Mouse (Mus musculus) myocyte (in vitro differentiated cells): ENCODE measurements around the gene Psmc3. TPM values are rescaled to one million over a fixed set of nuclear protein-coding genes. Genes with fewer than 3 reads are reported as not detected.
"Not testable (repeated sequence)": the region's sequence is repeated elsewhere in the genome, so short reads cannot be mapped to it uniquely, and the experiment has no call there.

Experiments used
- H3K27me3 ChIP-seq: one replicate; pipeline ENCODE4 v1.6.1; 2011; ENCODE audit not compliant: control insufficient read depth, insufficient read depth, insufficient read length
- H3K36me3 ChIP-seq: one replicate; pipeline ENCODE4 v1.6.1; 2011; ENCODE audit not compliant: control insufficient read depth, insufficient read depth
- H3K4me2 ChIP-seq: one replicate; pipeline ENCODE4 v1.6.1; 2011; ENCODE audit warnings: low read depth, control low read depth
- H3K4me3 ChIP-seq: one replicate; pipeline ENCODE4 v1.5.1; 2011; ENCODE audit warnings: mild to moderate bottlenecking, control low read depth, moderate library complexity
- H3K79me2 ChIP-seq: one replicate; pipeline ENCODE4 v1.6.1; 2011; ENCODE audit not compliant: control insufficient read depth, insufficient read depth
- H3ac ChIP-seq: one replicate; pipeline ENCODE4 v1.6.1; 2011; ENCODE audit not compliant: control insufficient read depth, insufficient read length
- CEBPB ChIP-seq: IDR thresholded peaks from 2 replicates; pipeline ENCODE4 v1.6.1; 2011; ENCODE audit warnings: mild to moderate bottlenecking, moderate library complexity; ENCODE audit not compliant: poor library complexity, insufficient read depth, severe bottlenecking
- E2F4 ChIP-seq: IDR thresholded peaks from one replicate; pipeline ENCODE4 v1.6.1; 2011; ENCODE audit warnings: mild to moderate bottlenecking, control low read depth, moderate library complexity; ENCODE audit not compliant: insufficient read depth
- MAX ChIP-seq: IDR thresholded peaks from one replicate; pipeline ENCODE4 v1.6.1; 2011; ENCODE audit warnings: low read depth, mild to moderate bottlenecking, control low read depth
- MYOD1 ChIP-seq, 3 experiments: IDR thresholded peaks; one replicate each; pipeline ENCODE4 v1.6.1; 2011; ENCODE audit warnings: control low read depth in 2 of 3, low read depth in 2 of 3, mild to moderate bottlenecking in 2 of 3, moderate library complexity in 1 of 3; ENCODE audit not compliant: insufficient read length in 2 of 3, control insufficient read depth in 1 of 3
- MYOG ChIP-seq, 3 experiments: IDR thresholded peaks; one replicate each; pipeline ENCODE4 v1.6.1; 2011; ENCODE audit warnings: control low read depth in 2 of 3, low read depth in 2 of 3, mild to moderate bottlenecking in 2 of 3; ENCODE audit not compliant: insufficient read length in 2 of 3, control insufficient read depth in 1 of 3, insufficient read depth in 1 of 3
- POLR2A ChIP-seq: IDR thresholded peaks from one replicate; pipeline ENCODE4 v1.6.1; 2011; ENCODE audit warnings: low read depth, mild to moderate bottlenecking, control low read depth, moderate library complexity; ENCODE audit not compliant: insufficient read length
- POLR2AphosphoS2 ChIP-seq: IDR thresholded peaks from one replicate; pipeline ENCODE4 v1.6.1; 2011; ENCODE audit warnings: low read depth, control low read depth; ENCODE audit not compliant: insufficient read length
- REST ChIP-seq: IDR thresholded peaks from one replicate; pipeline ENCODE4 v1.6.1; 2011; ENCODE audit warnings: mild to moderate bottlenecking, control low read depth, moderate library complexity; ENCODE audit not compliant: insufficient read depth, insufficient read length
- SRF ChIP-seq: IDR thresholded peaks from one replicate; pipeline ENCODE4 v1.6.1; 2011; ENCODE audit warnings: low read depth; ENCODE audit not compliant: control insufficient read depth, insufficient read length
- TCF12 ChIP-seq: IDR thresholded peaks from one replicate; pipeline ENCODE4 v1.6.1; 2011; ENCODE audit warnings: mild to moderate bottlenecking, control low read depth; ENCODE audit not compliant: poor library complexity, insufficient read depth, severe bottlenecking
- TCF3 ChIP-seq: IDR thresholded peaks from one replicate; pipeline ENCODE4 v1.6.1; 2011; ENCODE audit warnings: low read depth, control low read depth; ENCODE audit not compliant: insufficient read length
- USF1 ChIP-seq: IDR thresholded peaks from one replicate; pipeline ENCODE4 v1.6.1; 2011; ENCODE audit warnings: low read depth, mild to moderate bottlenecking, control low read depth, moderate library complexity
- polyA plus RNA-seq: library from polyadenylated mRNA; unstranded; fragments of >200 nt; fragmentation: generic; extraction: Trizol; gene quantifications from one replicate; pipeline ENCODE4 v1.2.1, GENCODE M21; 2012; ENCODE audit warnings: missing spikeins

Gene Psmc3
- polyA plus RNA-seq, 1 experiment = 688 TPM

GRCm38 (mm10) chr2:91110429-91110828 is 56.6 kb downstream of the Psmc3 start:
- H3K27me3 ChIP-seq = peaks cover 5% of the 10 kb centered on the region
- H3K79me2 ChIP-seq = no peaks in the 10 kb centered on the region
- no peak overlapping the region for H3K4me3 ChIP-seq
- no peak overlapping the region for H3K4me2 ChIP-seq
- H3K36me3 ChIP-seq = no peaks in the 10 kb centered on the region
- H3ac ChIP-seq = no peak overlapping the region
- TF ChIP-seq MYOD1 (IDR thresholded peaks at IDR 0.05; ENCODE audit: control insufficient read depth in 1 of 3, insufficient read length in 2 of 3, low read depth in 2 of 3) (no peak), USF1 (no peak), REST (no peak), POLR2A (no peak), TCF12 (no peak), SRF (no peak), CEBPB (no peak), TCF3 (no peak), MYOG (IDR thresholded peaks at IDR 0.05; ENCODE audit: control insufficient read depth in 1 of 3, insufficient read depth in 1 of 3, insufficient read length in 2 of 3, low read depth in 2 of 3) (no peak), E2F4 (no peak), MAX (no peak), POLR2AphosphoS2 (no peak)

GRCm38 (mm10) chr2:91111832-91112231 is 58.0 kb downstream of the Psmc3 start:
- not testable (repeated sequence) for H3K36me3 ChIP-seq, H3K4me3 ChIP-seq, H3K4me2 ChIP-seq, H3ac ChIP-seq, H3K79me2 ChIP-seq, H3K27me3 ChIP-seq

DNA sequence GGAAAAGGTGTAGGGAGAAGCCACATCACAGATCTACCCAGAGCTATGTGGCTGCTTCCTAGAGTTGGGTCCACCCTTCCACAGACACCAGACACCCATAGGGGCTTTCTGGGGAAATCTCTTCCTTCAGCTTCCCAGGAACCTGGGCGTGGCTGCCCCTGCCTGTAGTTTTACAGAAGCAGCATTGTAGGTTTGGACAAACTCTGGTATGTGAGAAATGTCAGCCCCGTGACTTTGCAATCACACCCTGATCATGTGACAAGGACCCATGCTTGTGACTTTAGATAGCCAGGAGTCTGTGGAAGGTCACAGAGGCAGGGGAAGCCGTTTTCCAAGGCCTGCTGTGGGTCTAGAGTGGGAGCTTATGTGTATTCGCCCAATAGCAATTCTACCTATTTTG is 58.7 kb downstream of the Psmc3 start:
- Histone ChIP-seq H3K79me2 (no peaks in the 10 kb centered on the region), H3K4me2 (no peak overlapping the region), H3K4me3 (no peak overlapping the region), H3K36me3 (no peaks in the 10 kb centered on the region), H3ac (no peak overlapping the region), H3K27me3 (peaks cover 2% of the 10 kb centered on the region)
- TF ChIP-seq POLR2AphosphoS2 = no peak
- TF ChIP-seq USF1 = peak; percentile 28
- no peak for TF ChIP-seq MYOG (IDR thresholded peaks at IDR 0.05; ENCODE audit: control insufficient read depth in 1 of 3, insufficient read depth in 1 of 3, insufficient read length in 2 of 3, low read depth in 2 of 3)
- TF ChIP-seq MYOD1 (IDR thresholded peaks at IDR 0.05; ENCODE audit: control insufficient read depth in 1 of 3, insufficient read length in 2 of 3, low read depth in 2 of 3) = no peak

DNA sequence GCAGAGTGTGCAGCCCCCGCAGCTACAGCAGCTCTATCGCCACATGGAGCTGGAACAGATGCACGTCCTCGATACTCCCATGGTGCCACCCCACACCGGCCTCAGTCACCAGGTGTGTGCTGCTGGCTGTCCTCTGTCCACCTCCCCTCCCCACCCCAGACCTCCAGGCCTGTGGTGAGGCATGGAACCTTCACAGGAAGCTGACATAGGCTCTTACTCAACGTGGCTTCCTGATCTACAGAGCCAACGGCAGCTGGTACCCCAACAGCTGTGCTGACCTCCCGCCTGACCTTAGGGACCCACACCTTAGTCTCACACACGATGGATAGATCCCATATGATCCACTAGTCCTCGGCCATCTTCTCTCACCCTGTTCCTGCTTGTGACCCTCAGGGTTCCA is 59.5 kb downstream of the Psmc3 start:
- H3K27me3 ChIP-seq = peaks cover 11% of the 10 kb centered on the region
- TF ChIP-seq SRF (no peak), E2F4 (no peak), POLR2A (no peak), MYOD1 (IDR thresholded peaks at IDR 0.05; ENCODE audit: control insufficient read depth in 1 of 3, insufficient read length in 2 of 3, low read depth in 2 of 3) (no peak), MYOG (IDR thresholded peaks at IDR 0.05; ENCODE audit: control insufficient read depth in 1 of 3, insufficient read depth in 1 of 3, insufficient read length in 2 of 3, low read depth in 2 of 3) (no peak), MAX (no peak), POLR2AphosphoS2 (no peak), USF1 (no peak), CEBPB (no peak), TCF12 (no peak), TCF3 (no peak), REST (no peak)
- H3K4me2 ChIP-seq = no peak overlapping the region

GRCm38 (mm10) chr2:91113852-91114251 is 60.0 kb downstream of the Psmc3 start:
- TF ChIP-seq E2F4 = no peak
- TF ChIP-seq CEBPB = no peak
- no peak for TF ChIP-seq REST
- no peak for TF ChIP-seq MAX
- TF ChIP-seq POLR2AphosphoS2 = no peak
- TF ChIP-seq POLR2A = no peak
- no peak overlapping the region for H3K4me2 ChIP-seq
- no peaks in the 10 kb centered on the region for H3K36me3 ChIP-seq
- no peak overlapping the region for H3K4me3 ChIP-seq
- no peak overlapping the region for H3ac ChIP-seq
- peaks cover 11% of the 10 kb centered on the region for H3K27me3 ChIP-seq
- H3K79me2 ChIP-seq = no peaks in the 10 kb centered on the region

More for the DNA sequence above, 59.5 kb downstream of the Psmc3 start:
- no peak overlapping the region for H3K4me3 ChIP-seq
- H3K36me3 ChIP-seq = no peaks in the 10 kb centered on the region
- no peaks in the 10 kb centered on the region for H3K79me2 ChIP-seq
- H3ac ChIP-seq = no peak overlapping the region
